Mouse (Mus musculus) midbrain, embryonic 15.5 days (tissue): ENCODE measurements at regions not wholly inside any gene's neighbourhood (a gene's known extent, or its start where the extent isn't known, plus 50 kb on each side); places are given as distances from the start of the nearest gene placed in this dataset.

ENCODE experiments used
- ATAC-seq: fragments of 200-750 bp; cut with Nextera tagmentation; replicated peaks from 2 replicates; pipeline ENCODE4 v1.8.0; 2017; ENCODE audit warnings: moderate TSS enrichment
- H3K27ac ChIP-seq: fragments of 300-500 bp; sonication (generic); 2 replicates; pipeline ENCODE4 v1.5.1; 2015; ENCODE audit warnings: mild to moderate bottlenecking, inconsistent platforms
- H3K27me3 ChIP-seq: fragments of 300-500 bp; sonication (generic); replicated peaks from 2 replicates; pipeline ENCODE4 v1.6.1; 2015; ENCODE audit warnings: inconsistent platforms
- H3K36me3 ChIP-seq: fragments of 300-500 bp; sonication (generic); replicated peaks from 2 replicates; pipeline ENCODE4 v1.6.1; 2015; ENCODE audit warnings: inconsistent platforms
- H3K4me1 ChIP-seq: fragments of 300-500 bp; sonication (generic); 2 replicates; pipeline ENCODE4 v1.6.1; 2015; ENCODE audit warnings: inconsistent platforms
- H3K4me2 ChIP-seq: fragments of 300-500 bp; sonication (generic); 2 replicates; pipeline ENCODE4 v1.6.1; 2015; ENCODE audit warnings: inconsistent platforms, mild to moderate bottlenecking, moderate library complexity
- H3K4me3 ChIP-seq: fragments of 300-500 bp; sonication (generic); 2 replicates; pipeline ENCODE4 v1.5.1; 2015; ENCODE audit warnings: mild to moderate bottlenecking, inconsistent platforms
- H3K9ac ChIP-seq: fragments of 300-500 bp; sonication (generic); 2 replicates; pipeline ENCODE4 v1.6.1; 2015; ENCODE audit warnings: mild to moderate bottlenecking, inconsistent platforms
- H3K9me3 ChIP-seq: fragments of 300-500 bp; sonication (generic); 2 replicates; pipeline ENCODE4 v1.6.1; 2016; ENCODE audit warnings: inconsistent platforms
- WGBS: fragments of 180-500 bp; shearing (Covaris S2); methylation state at CpG from one replicate; pipeline ENCODE4 v1.1.7; 2015; ENCODE audit warnings: mixed read lengths; 5-methylcytosine and 5-hydroxymethylcytosine counted together

DNA sequence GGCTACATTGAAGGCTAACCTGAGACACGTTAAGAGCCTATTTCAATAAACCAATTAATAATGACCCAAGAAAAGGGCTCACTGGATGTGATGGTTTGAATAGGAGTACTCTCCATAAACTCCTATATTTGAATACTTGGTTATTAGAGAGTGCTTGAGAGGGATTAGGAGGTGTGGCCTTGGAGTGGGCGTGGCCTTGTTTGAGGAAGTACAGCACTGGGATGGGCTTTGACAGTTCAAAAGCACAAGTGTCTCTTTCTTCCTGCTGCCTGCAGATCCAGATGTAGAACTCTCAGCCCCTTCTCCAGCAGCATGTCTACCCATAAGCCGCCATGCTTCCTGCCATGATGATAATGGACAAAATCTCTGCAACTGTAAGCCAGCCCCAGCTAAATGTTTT lies 89.7 kb upstream of the Wnt4 start:
- Histone ChIP-seq H3K27ac (no peak overlapping the region), H3K4me1 (peaks cover 4% of the 10 kb centered on the region; the same call in 1 of the 2 replicates), H3K4me2 (no peak overlapping the region), H3K4me3 (no peak overlapping the region), H3K9ac (no peak overlapping the region), H3K9me3 (no peaks in the 10 kb centered on the region), H3K36me3 (no peaks in the 10 kb centered on the region), H3K27me3 (no peaks in the 10 kb centered on the region)
- WGBS, result 79% methylated on average over 3 of the region's 3 CpGs
- no peak for ATAC-seq

DNA sequence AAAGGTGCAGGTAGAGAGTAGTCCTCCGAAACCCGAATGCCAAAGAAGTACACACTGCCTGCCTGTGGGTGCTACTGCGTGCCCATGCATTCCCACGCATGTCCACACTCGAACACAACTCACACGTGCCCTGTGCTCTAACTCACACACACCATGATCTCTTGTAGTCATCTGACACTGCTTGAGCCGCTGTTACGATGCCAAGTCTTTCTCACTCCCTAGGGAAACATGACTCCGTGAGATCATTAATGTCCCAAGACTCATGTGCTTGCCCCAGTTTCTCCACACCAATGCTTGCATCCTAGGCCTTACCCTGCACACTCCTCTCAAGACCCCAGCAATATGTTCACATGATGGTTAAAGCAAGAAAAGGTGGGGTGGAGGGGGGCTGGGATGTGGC lies 90.2 kb upstream of the Wnt4 start:
- Histone ChIP-seq H3K27ac (no peak overlapping the region), H3K4me3 (no peak overlapping the region), H3K4me1 (peaks cover 4% of the 10 kb centered on the region; the same call in 1 of the 2 replicates), H3K4me2 (no peak overlapping the region), H3K27me3 (no peaks in the 10 kb centered on the region), H3K9me3 (no peaks in the 10 kb centered on the region), H3K9ac (no peak overlapping the region), H3K36me3 (no peaks in the 10 kb centered on the region)
- no peak for ATAC-seq
- 89% methylated on average over 9 of the region's 9 CpGs for WGBS

DNA sequence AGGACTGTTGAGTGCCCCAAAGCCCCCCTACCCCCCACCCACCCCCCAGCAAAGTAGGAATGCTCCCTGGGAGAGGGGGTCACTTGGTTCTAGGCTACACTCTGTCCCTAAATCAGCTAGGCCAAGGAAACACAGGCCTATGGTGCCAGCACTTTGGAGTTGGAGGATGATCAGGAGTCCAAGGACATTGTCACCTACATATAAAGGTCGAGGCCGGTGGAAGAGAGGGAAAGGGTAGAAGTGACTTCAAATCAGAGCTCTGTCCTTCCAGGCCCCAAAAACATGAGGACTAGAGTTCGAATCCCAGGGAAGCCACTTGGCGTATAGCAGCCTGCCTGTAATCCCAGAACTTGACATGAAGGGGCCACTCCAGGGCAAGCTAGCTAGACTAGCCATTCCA lies 92.3 kb upstream of the Wnt4 start:
- Histone ChIP-seq H3K27me3 (no peaks in the 10 kb centered on the region), H3K4me3 (no peak overlapping the region), H3K4me2 (no peak overlapping the region), H3K27ac (no peak overlapping the region), H3K9me3 (no peaks in the 10 kb centered on the region), H3K9ac (no peak overlapping the region), H3K36me3 (no peaks in the 10 kb centered on the region), H3K4me1 (peaks cover 4% of the 10 kb centered on the region; the same call in 1 of the 2 replicates)
- ATAC-seq, result no peak
- 84% methylated on average over 4 of the region's 4 CpGs for WGBS

DNA sequence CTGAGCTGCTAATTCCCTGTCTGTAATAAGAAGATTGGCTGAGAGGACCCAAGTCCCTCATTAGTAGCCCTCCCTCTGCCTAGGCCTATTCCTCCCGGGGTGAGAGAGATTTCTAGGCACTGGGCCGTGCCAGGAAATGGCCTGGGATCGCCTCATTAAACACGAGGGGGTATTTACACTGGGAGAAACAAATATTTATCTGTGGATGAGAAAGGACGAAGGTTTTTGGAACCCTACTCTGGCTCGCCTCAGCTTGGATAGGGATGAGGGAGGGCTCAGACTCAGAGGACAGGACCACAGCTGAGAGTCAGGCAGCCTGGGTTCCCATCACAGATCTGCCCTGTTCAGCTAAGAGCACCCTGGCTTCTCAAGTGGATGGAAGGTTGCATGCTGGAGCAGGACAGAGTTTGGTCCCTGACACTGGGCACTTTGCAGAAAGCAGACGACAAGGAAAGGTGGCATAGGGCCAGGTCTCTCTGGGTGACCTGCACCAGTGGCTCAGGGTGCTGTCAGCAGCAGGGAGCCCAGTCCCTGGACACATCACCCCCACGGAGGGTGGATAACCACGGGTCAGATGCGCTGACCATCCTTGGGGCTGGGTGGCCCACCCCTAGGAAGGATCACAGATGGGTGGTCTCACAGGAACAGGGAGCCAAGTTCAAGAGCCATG lies 94.0 kb upstream of the Wnt4 start:
- H3K27me3 ChIP-seq, result no peaks in the 10 kb centered on the region
- H3K9ac ChIP-seq, result no peak overlapping the region
- H3K27ac ChIP-seq, result no peak overlapping the region
- ATAC-seq, result no peak
- H3K36me3 ChIP-seq, result no peaks in the 10 kb centered on the region
- H3K4me3 ChIP-seq, result no peak overlapping the region
- H3K4me2 ChIP-seq, result no peak overlapping the region
- H3K4me1 ChIP-seq, result peaks cover 4% of the 10 kb centered on the region; the same call in 1 of the 2 replicates
- WGBS, result 71% methylated on average over 10 of the region's 10 CpGs
- no peaks in the 10 kb centered on the region for H3K9me3 ChIP-seq

DNA sequence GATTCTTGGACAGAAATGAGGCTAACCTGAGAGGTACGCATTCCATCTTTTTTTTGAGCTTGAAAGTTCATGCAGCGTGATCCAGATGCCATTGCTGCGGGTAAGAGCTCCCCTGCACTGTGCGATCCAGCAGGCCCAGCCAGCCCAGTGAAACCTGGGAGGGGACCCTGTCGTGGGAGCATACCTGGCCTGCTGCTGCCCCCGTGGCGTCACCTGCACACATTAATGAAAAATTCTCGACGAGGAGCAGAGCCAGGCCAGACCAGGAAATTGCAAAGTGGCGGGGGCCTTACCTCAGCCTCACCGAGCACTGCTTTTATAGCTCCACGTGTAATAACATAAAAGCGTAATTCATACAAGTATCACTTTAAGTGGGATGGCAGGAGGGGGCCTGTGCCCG lies 94.7 kb upstream of the Wnt4 start:
- no peak overlapping the region for H3K27ac ChIP-seq
- no peaks in the 10 kb centered on the region for H3K27me3 ChIP-seq
- ATAC-seq, result no peak
- no peak overlapping the region for H3K9ac ChIP-seq
- 86% methylated on average over 14 of the region's 14 CpGs for WGBS
- H3K4me3 ChIP-seq, result no peak overlapping the region
- H3K4me1 ChIP-seq, result peaks cover 4% of the 10 kb centered on the region; the same call in 1 of the 2 replicates
- no peaks in the 10 kb centered on the region for H3K36me3 ChIP-seq
- no peak overlapping the region for H3K4me2 ChIP-seq
- no peaks in the 10 kb centered on the region for H3K9me3 ChIP-seq

DNA sequence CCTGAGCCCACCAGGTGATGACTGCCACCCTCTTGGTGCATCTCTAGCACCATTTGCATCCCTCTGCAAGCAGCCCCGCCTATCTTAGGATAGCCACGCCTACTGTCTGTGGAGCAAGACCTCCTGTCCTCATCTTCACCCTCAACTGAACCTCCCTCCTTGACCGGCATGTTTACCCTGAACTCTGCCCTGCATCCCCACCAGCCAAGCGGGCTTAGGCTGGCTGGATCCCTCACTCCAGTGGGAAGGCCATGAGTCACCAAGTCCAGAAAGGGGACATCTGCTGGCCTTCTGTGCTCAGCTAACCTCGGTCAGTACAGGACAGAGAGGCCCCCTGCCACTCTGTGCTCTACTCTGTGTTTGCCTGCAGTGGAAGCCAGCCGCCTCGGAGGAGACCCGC lies 96.0 kb upstream of the Wnt4 start:
- no peak overlapping the region for H3K4me2 ChIP-seq
- H3K9me3 ChIP-seq, result no peaks in the 10 kb centered on the region
- H3K4me3 ChIP-seq, result no peak overlapping the region
- no peak overlapping the region for H3K27ac ChIP-seq
- no peak overlapping the region for H3K9ac ChIP-seq
- WGBS, result 61% methylated on average over 8 of the region's 8 CpGs
- H3K36me3 ChIP-seq, result no peaks in the 10 kb centered on the region
- peaks cover 4% of the 10 kb centered on the region; the same call in 1 of the 2 replicates for H3K4me1 ChIP-seq
- no peaks in the 10 kb centered on the region for H3K27me3 ChIP-seq
- ATAC-seq, result no peak

DNA sequence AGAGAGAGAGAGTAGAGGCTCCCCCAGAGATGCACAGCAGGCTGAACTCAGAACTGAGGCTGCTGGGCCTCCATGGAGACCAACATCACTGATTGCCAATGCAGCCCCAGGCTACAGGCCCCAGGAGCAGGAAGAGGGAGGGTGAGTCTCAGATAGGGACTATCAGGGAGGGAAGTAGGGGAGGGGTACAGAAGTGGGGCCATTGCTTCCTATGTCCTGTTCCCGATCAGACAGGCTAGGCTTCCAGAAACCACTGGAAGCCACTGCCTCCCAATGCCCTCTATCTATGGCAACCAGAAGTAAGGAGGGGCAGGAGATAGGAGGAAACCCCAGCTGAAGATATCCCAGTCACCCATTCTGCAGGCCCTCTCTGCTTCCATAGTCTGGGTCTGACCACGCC lies 97.2 kb upstream of the Wnt4 start:
- no peak overlapping the region for H3K9ac ChIP-seq
- no peak overlapping the region for H3K4me2 ChIP-seq
- no peak overlapping the region for H3K4me3 ChIP-seq
- no peaks in the 10 kb centered on the region for H3K36me3 ChIP-seq
- H3K9me3 ChIP-seq, result no peaks in the 10 kb centered on the region
- H3K27me3 ChIP-seq, result no peaks in the 10 kb centered on the region
- peaks cover 4% of the 10 kb centered on the region; the same call in 1 of the 2 replicates for H3K4me1 ChIP-seq
- ATAC-seq, result no peak
- no peak overlapping the region for H3K27ac ChIP-seq
- 75% methylated on average over 2 of the region's 2 CpGs for WGBS

DNA sequence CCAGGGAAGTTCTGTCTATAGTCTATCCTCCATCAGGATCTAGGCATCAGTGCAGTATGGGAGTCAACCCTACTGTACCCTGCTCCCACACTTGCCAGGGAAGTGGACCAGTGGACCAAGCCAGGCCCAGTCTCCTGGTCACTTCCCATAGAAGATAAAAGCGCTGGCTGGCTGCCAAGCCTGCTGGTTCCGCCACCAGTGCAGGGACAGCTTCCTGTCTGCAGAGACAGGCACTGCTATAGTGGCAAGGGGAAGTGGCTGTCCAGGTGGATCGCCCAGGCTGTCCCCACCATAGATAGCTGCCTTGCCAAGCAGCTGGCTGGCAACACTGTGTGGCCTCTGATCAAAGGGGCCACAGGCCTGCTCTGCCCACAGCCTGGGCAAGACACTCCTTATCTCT lies 98.5 kb upstream of the Wnt4 start:
- Histone ChIP-seq H3K27ac (no peak overlapping the region), H3K4me3 (no peak overlapping the region), H3K9ac (no peak overlapping the region), H3K4me1 (no peaks in the 10 kb centered on the region), H3K36me3 (no peaks in the 10 kb centered on the region), H3K27me3 (no peaks in the 10 kb centered on the region), H3K4me2 (no peak overlapping the region), H3K9me3 (no peaks in the 10 kb centered on the region)
- 65% methylated on average over 3 of the region's 3 CpGs for WGBS
- no peak for ATAC-seq

DNA sequence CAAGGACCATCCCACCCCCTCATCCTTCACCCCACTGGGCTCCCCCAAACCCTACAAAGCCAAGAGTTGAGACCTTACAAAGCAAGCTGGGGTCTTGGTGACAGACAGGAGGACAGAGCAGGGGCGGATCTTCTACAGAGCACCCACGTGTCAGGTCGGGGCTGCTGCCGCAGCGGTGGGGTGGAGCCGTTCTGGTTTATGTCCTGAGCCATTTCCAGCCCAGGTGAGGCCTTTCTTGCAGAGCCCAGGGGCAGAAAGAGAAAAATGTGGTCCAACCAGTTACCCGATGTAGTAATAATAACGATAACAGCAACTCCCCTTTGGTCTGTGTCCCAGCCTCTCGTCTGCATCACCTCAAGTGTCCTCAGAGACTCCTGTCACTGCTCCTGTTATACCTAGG lies 112.4 kb upstream of the Wnt4 start:
- WGBS, result 34% methylated on average over 9 of the region's 9 CpGs
- Histone ChIP-seq H3K9me3 (no peaks in the 10 kb centered on the region), H3K27me3 (peaks cover 27% of the 10 kb centered on the region), H3K4me2 (peak overlapping the region; percentile 39), H3K36me3 (no peaks in the 10 kb centered on the region), H3K27ac (no peak overlapping the region), H3K4me3 (peak overlapping the region; percentile 19), H3K9ac (no peak overlapping the region), H3K4me1 (peaks cover 3% of the 10 kb centered on the region; the same call in 1 of the 2 replicates)
- no peak for ATAC-seq

DNA sequence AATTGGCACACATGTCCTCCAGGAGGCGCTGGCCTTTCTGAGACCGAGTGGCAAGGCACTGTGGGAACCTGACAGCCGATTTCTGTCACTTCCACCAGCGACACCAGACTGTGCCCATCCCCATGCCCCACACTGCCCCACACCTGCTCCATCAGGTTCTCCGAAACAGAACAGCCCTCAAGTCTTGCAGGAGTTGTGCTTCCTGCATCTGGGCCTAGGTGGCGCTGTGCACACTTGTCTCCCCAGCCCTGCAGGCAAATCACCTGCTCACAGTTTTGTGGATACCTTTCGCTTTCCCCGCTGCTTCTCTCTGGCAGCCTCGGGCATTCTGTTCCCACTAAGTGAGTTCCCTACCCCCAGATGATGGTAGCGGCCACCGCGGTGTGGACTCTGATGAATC lies 112.9 kb upstream of the Wnt4 start:
- Histone ChIP-seq H3K27me3 (peaks cover 27% of the 10 kb centered on the region), H3K9me3 (no peaks in the 10 kb centered on the region), H3K9ac (no peak overlapping the region), H3K4me3 (peak overlapping the region; percentile 19), H3K27ac (no peak overlapping the region), H3K36me3 (no peaks in the 10 kb centered on the region), H3K4me1 (peaks cover 3% of the 10 kb centered on the region; the same call in 1 of the 2 replicates), H3K4me2 (peak overlapping the region; percentile 39)
- 4% methylated on average over 12 of the region's 12 CpGs for WGBS
- ATAC-seq, result peak; percentile 24; the same call in 1 of the 2 replicates

DNA sequence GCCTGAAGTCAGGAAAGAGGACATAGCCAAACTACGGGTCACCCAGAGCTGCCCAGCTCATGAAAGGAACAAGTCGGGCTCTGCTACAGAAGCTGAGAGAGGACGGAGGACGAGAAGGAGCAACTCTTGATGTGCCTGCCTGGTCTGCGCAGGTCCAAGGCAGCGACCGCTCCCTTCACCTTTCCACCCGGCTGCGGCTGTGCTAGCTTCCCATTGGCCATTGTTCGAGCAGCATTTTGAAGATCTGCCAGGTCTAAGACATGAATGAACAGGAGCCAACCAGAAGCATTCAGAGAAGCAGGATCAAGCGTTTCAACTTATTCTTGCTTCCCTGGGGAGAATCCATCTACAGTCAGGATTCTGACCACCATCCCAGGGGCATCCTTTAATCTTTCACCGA lies 113.3 kb upstream of the Wnt4 start:
- H3K9me3 ChIP-seq, result no peaks in the 10 kb centered on the region
- H3K4me3 ChIP-seq, result no peak overlapping the region
- H3K27ac ChIP-seq, result no peak overlapping the region
- H3K36me3 ChIP-seq, result no peaks in the 10 kb centered on the region
- H3K27me3 ChIP-seq, result peaks cover 27% of the 10 kb centered on the region
- H3K4me2 ChIP-seq, result peak overlapping the region; percentile 39; the same call in 1 of the 2 replicates
- WGBS, result 66% methylated on average over 12 of the region's 12 CpGs
- ATAC-seq, result no peak
- H3K4me1 ChIP-seq, result peaks cover 3% of the 10 kb centered on the region; the same call in 1 of the 2 replicates
- no peak overlapping the region for H3K9ac ChIP-seq

DNA sequence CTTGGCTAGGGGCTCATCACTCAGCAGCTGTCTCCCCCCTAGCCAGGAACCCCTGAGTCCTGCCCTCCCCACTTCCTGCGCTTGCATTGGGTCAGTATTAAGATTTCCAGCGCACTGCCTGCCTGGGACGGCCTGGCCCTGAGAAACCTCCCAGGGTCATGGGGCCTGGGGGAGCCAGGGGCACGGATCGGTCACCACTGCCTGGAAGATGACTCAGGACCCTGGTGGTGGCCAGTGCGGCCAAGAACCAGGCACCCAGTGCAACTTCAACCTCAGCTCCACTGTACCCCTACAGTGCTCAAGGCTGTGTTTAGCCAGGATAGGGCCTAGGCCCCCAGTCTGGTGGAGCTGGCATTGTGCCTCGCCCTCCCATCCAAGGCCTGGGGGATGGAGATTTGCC lies 111.9 kb upstream of the Zbtb40 start:
- no peaks in the 10 kb centered on the region for H3K36me3 ChIP-seq
- no peak overlapping the region for H3K27ac ChIP-seq
- no peak overlapping the region for H3K9ac ChIP-seq
- no peak overlapping the region for H3K4me2 ChIP-seq
- H3K4me1 ChIP-seq, result peaks cover 3% of the 10 kb centered on the region; the same call in 1 of the 2 replicates
- H3K27me3 ChIP-seq, result peaks cover 23% of the 10 kb centered on the region
- ATAC-seq, result no peak
- H3K4me3 ChIP-seq, result no peak overlapping the region
- no peaks in the 10 kb centered on the region for H3K9me3 ChIP-seq
- 85% methylated on average over 7 of the region's 7 CpGs for WGBS

DNA sequence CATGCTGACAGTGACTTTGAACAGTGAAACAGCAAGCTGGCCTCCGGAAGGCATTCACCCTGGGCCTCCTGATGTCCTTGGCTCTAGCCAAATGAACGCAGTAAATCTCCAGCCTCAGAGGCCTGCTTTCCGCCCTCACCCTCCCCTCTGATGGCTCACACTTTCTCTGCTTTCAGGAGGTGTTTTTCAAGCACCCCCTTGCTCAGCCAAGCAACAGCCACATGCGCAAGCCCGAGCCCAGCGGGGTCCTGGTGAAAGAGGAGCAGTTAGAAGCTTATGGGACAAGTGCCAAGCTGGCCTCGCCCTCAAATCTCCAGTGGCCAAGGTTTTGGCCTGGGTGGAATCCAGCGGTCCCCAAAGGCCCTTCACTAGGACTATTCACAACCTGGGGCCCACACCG lies 109.6 kb upstream of the Zbtb40 start:
- Histone ChIP-seq H3K4me2 (no peak overlapping the region), H3K27ac (no peak overlapping the region), H3K9me3 (no peaks in the 10 kb centered on the region), H3K9ac (no peak overlapping the region), H3K4me1 (no peaks in the 10 kb centered on the region), H3K27me3 (0 out of 2 replicates have a peak, but pooled peaks cover 5% of the 10 kb centered on the region), H3K4me3 (no peak overlapping the region), H3K36me3 (no peaks in the 10 kb centered on the region)
- no peak for ATAC-seq
- 74% methylated on average over 9 of the region's 9 CpGs for WGBS
